Mouse (Mus musculus): ENCODE results near the gene Pak7.

Pak7 gene

DNA sequence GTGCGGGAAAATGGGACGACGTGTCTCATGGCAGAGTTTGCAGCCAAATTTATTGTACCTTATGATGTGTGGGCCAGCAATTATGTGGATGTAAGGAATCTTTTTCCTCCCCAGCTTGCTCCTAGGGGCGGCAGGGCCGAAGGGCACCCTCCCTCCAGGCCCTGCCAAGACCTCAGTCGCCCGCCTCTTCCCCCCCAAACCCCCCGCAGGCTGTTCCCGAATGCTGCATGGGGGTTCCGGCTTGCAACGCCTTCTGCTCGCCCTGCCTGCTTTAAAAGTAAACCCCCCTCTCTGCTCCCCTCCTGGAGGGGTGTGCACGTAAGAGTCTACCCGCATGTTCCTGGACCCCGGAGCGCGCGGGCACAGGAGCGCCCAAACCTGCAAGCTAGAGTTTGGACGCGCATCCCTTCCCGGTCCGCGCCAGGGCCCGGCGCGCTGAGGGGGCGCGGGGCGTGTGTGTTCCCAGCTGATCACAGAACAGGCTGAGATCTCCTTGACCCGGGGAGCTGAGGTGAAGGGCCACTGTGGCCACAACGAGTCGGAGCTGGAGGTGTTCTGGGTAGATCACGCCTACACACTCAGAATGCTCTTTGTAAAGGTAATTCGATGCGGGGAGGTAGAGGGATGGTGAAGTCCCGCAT lies 328.6 kb downstream of the Pak7 start:
- ChIA-PET POLR2A (interaction anchor here in 1 of 4 experiments (1.1 kb wide), 1 partner anchor 11 kb away, joined by 3 read pairs; no protein-coding TSS in a partner anchor), CTCF (interaction anchor here in 1 of 4 experiments (1.1 kb wide), 1 partner anchor 101 kb away, joined by 3 read pairs; no protein-coding TSS in a partner anchor)

DNA sequence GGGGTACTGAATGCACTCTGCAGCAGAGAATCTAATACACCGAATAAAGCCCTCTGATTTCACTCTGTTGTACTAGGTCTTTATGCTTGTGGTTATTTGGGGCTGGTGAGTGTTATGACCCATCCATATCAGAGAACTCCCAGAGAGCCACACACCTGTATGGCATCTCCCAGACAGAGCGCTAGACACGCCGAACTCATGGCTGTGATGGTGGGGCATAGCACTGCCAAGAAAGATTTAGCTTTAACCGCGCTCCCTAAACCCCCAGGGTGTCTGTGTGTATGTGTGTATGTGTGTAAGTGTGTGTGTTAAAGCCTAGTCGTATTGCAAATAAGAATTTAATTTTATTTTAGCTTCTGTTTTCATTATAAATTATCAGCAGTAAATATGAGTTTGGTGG lies 329.4 kb downstream of the Pak7 start:
- POLR2A ChIA-PET: interaction anchor here in 1 of 4 experiments (1.1 kb wide), 1 partner anchor 10 kb away, joined by 3 read pairs; no protein-coding TSS in a partner anchor
- CTCF ChIA-PET: interaction anchor here in 2 of 4 experiments (0.6 to 1.1 kb wide), 2 partner anchors 101 to 529 kb away, joined by 3 read pairs; no protein-coding TSS in a partner anchor

DNA sequence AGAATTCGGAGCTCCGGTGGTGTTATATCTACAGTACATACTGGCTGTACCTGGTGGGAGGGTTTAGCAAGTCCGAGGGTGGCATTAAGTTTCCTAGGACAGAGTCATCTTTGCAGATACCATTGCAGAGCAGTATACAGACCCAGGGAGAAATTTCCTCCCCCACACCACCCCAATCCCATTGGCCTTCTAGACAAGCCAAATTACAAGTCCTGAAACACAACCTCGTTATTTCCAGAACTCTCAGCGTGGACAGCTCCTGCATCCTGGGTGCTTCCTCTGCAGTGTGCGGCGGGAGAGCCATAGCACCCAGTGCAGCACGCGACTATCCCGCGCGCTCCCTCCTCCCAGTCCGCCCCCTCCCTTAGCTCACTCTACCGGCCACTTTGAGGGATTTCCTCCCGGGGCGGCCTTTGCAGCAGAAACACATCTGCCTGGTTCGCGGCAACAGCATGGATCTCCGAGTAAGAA lies 329.9 kb downstream of the Pak7 start:
- ChIA-PET CTCF (interaction anchor here in 2 of 4 experiments (0.5 to 1.1 kb wide), 3 partner anchors 82 to 530 kb away, joined by 3 to 5 read pairs (median 3); no protein-coding TSS in a partner anchor), POLR2A (interaction anchor here in 2 of 4 experiments (0.5 to 1.1 kb wide), 3 partner anchors 10 to 667 kb away, joined by 3 to 6 read pairs (median 3); no protein-coding TSS in a partner anchor)

DNA sequence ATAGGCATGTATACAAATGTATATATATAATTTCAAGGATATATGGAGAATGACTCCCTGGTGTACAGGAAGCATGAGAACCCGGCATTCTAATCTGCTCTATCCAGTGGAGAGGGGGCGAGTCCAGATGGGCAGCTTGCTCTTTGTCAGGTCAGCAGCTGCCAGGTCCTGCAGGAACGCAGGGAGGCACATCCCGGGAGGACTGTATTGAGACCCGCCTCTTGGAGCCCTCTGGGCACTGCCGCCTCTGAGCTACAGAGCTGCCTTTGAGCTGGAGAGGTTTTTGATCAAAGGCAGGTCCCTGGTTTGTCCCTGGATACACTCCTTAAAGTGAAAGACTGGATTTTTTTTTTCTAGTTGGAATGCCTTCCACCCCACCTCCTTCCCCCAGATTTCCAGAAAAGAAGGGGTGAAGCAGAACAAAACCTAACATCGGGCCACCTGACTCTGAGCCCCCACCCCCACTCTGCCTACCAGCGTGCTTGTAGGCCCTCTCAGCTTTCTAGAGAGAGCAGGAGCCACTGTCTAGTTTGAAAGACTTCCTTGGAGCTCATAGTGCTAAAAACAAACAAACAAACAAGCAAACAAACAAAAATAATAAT lies 336.0 kb downstream of the Pak7 start, which contains the start of gene Lamp5:
Gene Lamp5, plus strand, starts transcription at position 552 of the 602 bp plus-strand sequence.
- POLR2A ChIA-PET: interaction anchor here in 2 of 4 experiments (0.7 to 1.4 kb wide), 3 partner anchors 9 to 702 kb away, joined by 3 to 5 read pairs (median 3); no protein-coding TSS in a partner anchor
- CTCF ChIA-PET: interaction anchor here in 1 of 4 experiments (0.6 kb wide), 1 partner anchor 74 kb away, joined by 5 read pairs; no protein-coding TSS in a partner anchor

DNA sequence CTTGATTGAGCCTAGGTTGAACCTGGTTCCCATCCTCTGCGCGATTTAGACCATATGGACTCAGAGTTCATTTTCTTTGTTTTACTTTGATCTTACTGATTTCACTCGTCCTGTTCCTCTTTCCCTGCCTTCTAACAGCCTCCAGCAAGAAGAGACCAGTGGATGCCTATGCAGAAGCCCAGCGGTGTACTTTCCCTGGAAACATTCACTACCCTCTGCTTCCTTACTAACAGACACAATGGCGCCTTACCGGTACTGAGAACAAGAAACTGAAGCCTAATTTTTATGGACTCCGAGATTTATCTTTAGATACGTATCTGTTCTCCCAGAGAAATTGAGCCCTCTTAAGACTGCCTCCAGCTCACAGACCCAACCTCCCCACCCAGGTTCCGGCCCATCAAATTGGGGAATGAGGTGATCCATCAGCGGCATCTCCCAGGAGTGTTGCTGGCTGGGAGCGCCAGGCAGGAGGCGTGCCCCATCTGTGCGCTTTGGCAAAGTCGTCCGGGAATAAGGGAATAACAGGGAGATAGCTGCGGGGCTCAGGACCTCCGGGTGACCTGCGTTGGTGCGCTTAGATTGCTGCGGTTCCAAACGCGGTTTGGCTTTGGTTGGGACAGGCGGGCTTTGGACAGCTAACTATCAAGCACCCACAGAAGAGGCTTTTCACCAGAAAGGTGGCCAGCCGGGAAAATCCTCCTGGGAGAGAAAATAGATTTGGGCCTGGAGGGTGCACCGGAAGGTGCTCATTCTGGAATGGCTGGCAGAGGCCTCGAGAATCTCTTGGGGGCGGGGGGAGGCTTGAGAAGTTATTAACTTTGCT lies 336.8 kb downstream of the Pak7 start:
- ChIA-PET CTCF (interaction anchor here in 1 of 4 experiments (1.7 kb wide), 1 partner anchor 98 kb away, joined by 4 read pairs; no protein-coding TSS in a partner anchor), POLR2A (interaction anchor here in 1 of 4 experiments (1.4 kb wide), 1 partner anchor 10 kb away, joined by 3 read pairs; no protein-coding TSS in a partner anchor)

DNA sequence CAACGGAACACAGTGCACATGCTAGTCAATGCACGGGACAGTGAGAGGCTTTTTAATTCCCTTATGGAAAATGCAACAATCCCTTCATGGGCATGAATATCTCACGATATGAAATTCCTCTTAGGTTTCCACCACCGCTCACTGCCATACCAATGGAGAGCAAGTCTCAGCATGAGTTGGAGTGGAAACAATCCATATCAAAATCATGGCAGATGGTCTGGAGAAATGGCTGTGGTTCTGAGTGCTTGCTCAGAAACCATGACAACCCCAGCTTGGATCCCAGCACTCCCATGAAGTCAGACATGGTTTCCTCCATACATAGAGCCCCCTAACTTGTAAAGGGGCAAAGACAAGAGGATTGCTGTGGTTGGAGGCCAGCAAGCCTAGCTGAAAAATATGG lies 339.3 kb downstream of the Pak7 start:
- POLR2A ChIA-PET: interaction anchor here in 1 of 4 experiments (1.3 kb wide), 1 partner anchor 10 kb away, joined by 3 read pairs; no protein-coding TSS in a partner anchor
- CTCF ChIA-PET: no interaction called here

All from embryonic stem cell, embryonic (primary cell).